Mouse (Mus musculus) bone marrow macrophage, adult 2 months (primary cell): ENCODE data around the gene Caprin1.

ENCODE experiments used
- CTCF ChIP-seq: IDR thresholded peaks from 2 replicates; pipeline ENCODE4 v1.5.1; 2012; ENCODE audit warnings: low read depth, mild to moderate bottlenecking, low read length, moderate library complexity
- POLR2A ChIP-seq: IDR thresholded peaks from 2 replicates; pipeline ENCODE4 v1.6.1; 2012; ENCODE audit warnings: mild to moderate bottlenecking, low read depth, low read length, borderline replicate concordance

DNA sequence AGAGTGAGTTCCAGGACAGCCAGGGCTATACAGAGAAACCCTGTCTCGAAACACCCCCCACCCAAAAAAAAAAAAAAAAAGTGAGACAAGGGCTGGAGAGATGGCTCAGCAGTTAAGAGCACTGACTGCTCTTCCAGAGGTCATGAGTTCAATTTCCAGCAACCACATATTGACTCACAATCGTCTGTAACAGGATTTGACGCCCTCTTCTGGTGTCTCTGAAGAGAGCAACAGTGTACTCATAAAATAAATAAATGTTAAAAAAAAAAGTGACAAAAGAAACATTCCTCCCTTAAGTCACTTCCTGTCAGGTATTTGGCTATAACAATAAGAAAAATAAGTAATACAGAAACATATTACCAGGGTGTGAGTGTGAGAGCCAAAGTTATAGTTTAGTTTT, 41.0 kb upstream of the Caprin1 start:
- TF ChIP-seq POLR2A (no peak), CTCF (no peak)
